11 mouse cellular contexts compared by ENCODE assay signal in genomic region chr1:86433359-86433758, GRCm38 (mm10). TPM values are rescaled to one million over a fixed set of nuclear protein-coding genes. Genes with fewer than 3 reads are reported as not detected.
DNase-seq lines count a peak whose midpoint lies in the region; ATAC-seq and TF ChIP-seq lines count a peak whose summit lies in the region.
"Had no signal": no experiment of that assay in that cellular context is flagged by ENCODE, and none has a peak within 500 bp of the region (broad histone marks: within the 10 kb centered on the region; RNA-seq: fewer than 3 reads in every experiment).

No protein-coding gene starts in this region.

- no peaks in the 10 kb centered on the region for H3K27me3 ChIP-seq in heart, adult 2 months (ENCODE audit: control insufficient read depth, insufficient read depth, low read length)
- no peaks in the 10 kb centered on the region for H3K27me3 ChIP-seq in CH12.LX (replicated peaks)
- no peaks in the 10 kb centered on the region for H3K27me3 ChIP-seq in forebrain, postnatal 0 days (ENCODE audit: insufficient read depth, low read length)
- no peaks in the 10 kb centered on the region for H3K27me3 ChIP-seq in liver, embryonic 16.5 days (ENCODE audit: control insufficient read depth, insufficient read depth, low read depth, low read length)

- dilution Hi-C loops in CH12.LX (cut with MboI; ENCODE audit: extremely low pct_ligation_motif_present, extremely low pct_unique_long_range_greater_than_20kb, low sequenced_read_pairs): no loop called here

- H3K9ac ChIP-seq in heart, adult 2 months (ENCODE audit: low read depth, low read length): no peak overlapping the region
- no peak overlapping the region for H3K9ac ChIP-seq in CH12.LX (ENCODE audit: insufficient read depth, low read depth)
- peak overlapping the region; percentile 83; the same call in 1 of the 2 replicates for H3K9ac ChIP-seq in forebrain, postnatal 0 days
- H3K9ac ChIP-seq in liver, embryonic 16.5 days (ENCODE audit: low read depth, low read length): no peak overlapping the region

- WGBS in heart, adult 2 months: 82% methylated on average over 7 of the region's 7 CpGs
- WGBS in forebrain, postnatal 0 days: 83% methylated on average over 7 of the region's 7 CpGs
- 69% methylated on average over 7 of the region's 7 CpGs for WGBS in liver, embryonic 16.5 days (ENCODE audit: insufficient replicate concordance)

- TF ChIP-seq CTCF in heart, adult 2 months (IDR thresholded peaks at IDR 0.05): no peak
- TF ChIP-seq CTCF in CH12.LX (conservative IDR thresholded peaks at IDR 0.05 in 1 of 2, IDR thresholded peaks at IDR 0.05 in 1 of 2; ENCODE audit: low read depth in 2 of 2, low read length in 2 of 2): no peak
- no peak for TF ChIP-seq CTCF in forebrain, postnatal 0 days (IDR thresholded peaks at IDR 0.05; ENCODE audit: low read depth)

- TF ChIP-seq POLR2A in heart, adult 2 months (IDR thresholded peaks at IDR 0.05; ENCODE audit: insufficient read depth, low read depth, low read length): no peak
- TF ChIP-seq POLR2A in CH12.LX (IDR thresholded peaks at IDR 0.05; ENCODE audit: low read depth, low read length): no peak

- peak overlapping the region; percentile 68; the same call in 1 of the 2 replicates for H3K4me2 ChIP-seq in CH12.LX (ENCODE audit: insufficient read depth, low read depth, poor library complexity, severe bottlenecking)
- no peak overlapping the region for H3K4me2 ChIP-seq in forebrain, postnatal 0 days (ENCODE audit: low read depth)
- H3K4me2 ChIP-seq in liver, embryonic 16.5 days (ENCODE audit: low read depth, low read length): 0 out of 2 replicates have a peak overlapping the region, but pooled peaks have one; percentile 79

- H3K36me3 ChIP-seq in heart, adult 2 months (ENCODE audit: control insufficient read depth, insufficient read depth, low read length): no peaks in the 10 kb centered on the region
- peaks cover 0 to 2% of the 10 kb centered on the region in 2 experiments for H3K36me3 ChIP-seq in CH12.LX (replicated peaks in 1 of 2; ENCODE audit: control insufficient read depth in 1 of 2, insufficient read depth in 1 of 2, low read length in 1 of 2)
- H3K36me3 ChIP-seq in forebrain, postnatal 0 days (ENCODE audit: insufficient read depth): no peaks in the 10 kb centered on the region
- H3K36me3 ChIP-seq in liver, embryonic 16.5 days (ENCODE audit: control insufficient read depth, insufficient read depth): no peaks in the 10 kb centered on the region

- H3K4me1 ChIP-seq in heart, adult 2 months (ENCODE audit: control insufficient read depth, insufficient read depth, low read length): peaks cover 12% of the 10 kb centered on the region
- H3K4me1 ChIP-seq in CH12.LX (ENCODE audit: control insufficient read depth in 1 of 2, insufficient read depth in 2 of 2): peaks cover 27 to 66% of the 10 kb centered on the region in 2 experiments
- peaks cover 21% of the 10 kb centered on the region for H3K4me1 ChIP-seq in forebrain, postnatal 0 days (ENCODE audit: insufficient read depth)
- H3K4me1 ChIP-seq in liver, embryonic 16.5 days (ENCODE audit: control insufficient read depth, low read depth, low read length): peaks cover 41% of the 10 kb centered on the region

- DNase-seq in heart, adult 2 months: peak in 1 of 2 experiments; percentile 8
- no peak for DNase-seq in heart, postnatal 14 days
- DNase-seq in CH12.LX (ENCODE audit: extremely low read depth): no peak
- DNase-seq in forebrain, postnatal 0 days: no peak
- no peak for DNase-seq in frontal cortex, postnatal 25 days (ENCODE audit: low spot score in 2 of 2)
- no peak for DNase-seq in gastrocnemius, postnatal 4 days (ENCODE audit: low spot score in 2 of 2)
- DNase-seq in embryo, embryonic 11 days: no peak
- DNase-seq: thymus, adult 2 months had no signal

- no peaks in the 10 kb centered on the region for H3K9me3 ChIP-seq in CH12.LX (replicated peaks; ENCODE audit: low read length)
- no peaks in the 10 kb centered on the region for H3K9me3 ChIP-seq in forebrain, postnatal 0 days (ENCODE audit: low read length)
- no peaks in the 10 kb centered on the region for H3K9me3 ChIP-seq in liver, embryonic 16.5 days (replicated peaks; ENCODE audit: control insufficient read depth, low read length)

- no peak for ATAC-seq in forebrain, postnatal 0 days
- ATAC-seq in liver, embryonic 16.5 days (ENCODE audit: low read depth): no peak

- TF ChIP-seq EP300 in heart, adult 2 months (IDR thresholded peaks at IDR 0.05; ENCODE audit: insufficient read depth, low read depth, low read length): no peak
- TF ChIP-seq EP300 in CH12.LX (IDR thresholded peaks at IDR 0.05; ENCODE audit: low read length): no peak

- no peak overlapping the region for H3K4me3 ChIP-seq in heart, adult 2 months
- no peak overlapping the region for H3K4me3 ChIP-seq in CH12.LX (replicated peaks in 1 of 3; ENCODE audit: low read depth in 2 of 3, low read length in 2 of 3, poor library complexity in 1 of 3)
- no peak overlapping the region for H3K4me3 ChIP-seq in forebrain, postnatal 0 days (ENCODE audit: low read depth, low read length)
- no peak overlapping the region for H3K4me3 ChIP-seq in liver, embryonic 16.5 days (ENCODE audit: low read depth, low read length)

- intact Hi-C loops in heart, adult 2 months (cut with DNase I): loop anchor here (5.0 kb wide), 1 partner anchor 46 kb away; no protein-coding TSS in a partner anchor
- intact Hi-C loops in heart, postnatal 14 days (cut with DNase I): no loop called here

- peak overlapping the region; percentile 86 for H3K27ac ChIP-seq in heart, adult 2 months
- H3K27ac ChIP-seq in CH12.LX (ENCODE audit: insufficient read depth, low read depth): no peak overlapping the region
- H3K27ac ChIP-seq in forebrain, postnatal 0 days (ENCODE audit: low read depth, low read length): peak overlapping the region; percentile 99
- H3K27ac ChIP-seq in liver, embryonic 16.5 days (ENCODE audit: low read length): no peak overlapping the region; the same call in 1 of the 2 replicates

- TF ChIP-seq RAD21 in CH12.LX (IDR thresholded peaks at IDR 0.05; ENCODE audit: low read depth, low read length): no peak

- no peaks in the 10 kb centered on the region for H3K79me2 ChIP-seq in heart, adult 2 months (replicated peaks; ENCODE audit: control insufficient read depth, insufficient read depth, low read length)
- no peaks in the 10 kb centered on the region; the same call in 1 of the 2 replicates for H3K79me2 ChIP-seq in CH12.LX (replicated peaks; ENCODE audit: control insufficient read depth, extremely low read depth, insufficient read depth, poor library complexity, severe bottlenecking)

- in situ Hi-C loops in CH12.LX (cut with MboI; ENCODE audit: low pct_ligation_motif_present, low pct_unique_long_range_greater_than_20kb, low sequenced_read_pairs): loop anchor here (25.0 kb wide), 1 partner anchor 604 kb away; no protein-coding TSS in a partner anchor

TF ChIP-seq in CH12.LX, 34 proteins besides CTCF, POLR2A, EP300 and RAD21:
- TF ChIP-seq USF2 (conservative IDR thresholded peaks at IDR 0.05; ENCODE audit: low read depth, low read length): no peak
- no peak for TF ChIP-seq ZNF384 (IDR thresholded peaks at IDR 0.05; ENCODE audit: low read depth, low read length)
- TF ChIP-seq NRF1 (IDR thresholded peaks at IDR 0.05; ENCODE audit: low read depth, low read length): no peak
- no peak for TF ChIP-seq MAFK (IDR thresholded peaks at IDR 0.05; ENCODE audit: insufficient replicate concordance, low read length)
- no peak for TF ChIP-seq MEF2A (IDR thresholded peaks at IDR 0.05; ENCODE audit: borderline replicate concordance, low read depth, low read length)
- no peak for TF ChIP-seq MAX (IDR thresholded peaks at IDR 0.05; ENCODE audit: low read length)
- no peak for TF ChIP-seq UBTF (IDR thresholded peaks at IDR 0.05; ENCODE audit: low read depth, low read length)
- no peak for TF ChIP-seq ZKSCAN1 (IDR thresholded peaks at IDR 0.05; ENCODE audit: borderline replicate concordance, low read depth, low read length)
- TF ChIP-seq SIN3A (IDR thresholded peaks at IDR 0.05; ENCODE audit: low read length): no peak
- TF ChIP-seq KAT2A (IDR thresholded peaks at IDR 0.05; ENCODE audit: insufficient replicate concordance, low read length): no peak
TF ChIP-seq in CH12.LX: peak in this region for 0.

RNA-seq across cellular contexts. Expression of gene Tex44, which starts 7.2 kb away (rescaled TPM):
- not detected for total RNA-seq in heart, adult 2 months (2021)
- polyA plus RNA-seq in heart, adult 2 months (2012; rRNA removed): 0.12 and 0.18 TPM in 2 replicates
- total RNA-seq in heart, postnatal 14 days (2021): not detected
- total RNA-seq in CH12.LX (2012; rRNA removed) (not detected in 2 replicates), CH12.LX (2014; rRNA removed) (not detected in 2 replicates)
- polyA plus RNA-seq in CH12.LX (2012; ENCODE audit: insufficient read length, low read depth): not detected in 2 replicates
- total RNA-seq in forebrain, postnatal 0 days (2014; rRNA removed): 0.29 TPM in 1 of 2 replicates, not detected in the other
- not detected in 2 replicates for polyA plus RNA-seq in forebrain, postnatal 0 days (2015; fragmentation: Nextera tagmentation; extraction: Ambion mirVana)
- not detected in 2 replicates for polyA plus RNA-seq in liver, embryonic 16.5 days (2015; fragmentation: Nextera tagmentation; extraction: Ambion mirVana)
- total RNA-seq in gastrocnemius, postnatal 4 days (2021): not detected
- total RNA-seq: adrenal gland, postnatal 10 days had no signal
- polyA plus RNA-seq: CD4-positive, CD25-positive, alpha-beta regulatory T cell, adult 4 months had no signal

RNA-seq across cellular contexts. Expression of gene Nmur1, which starts 7.3 kb away (rescaled TPM):
- not detected for total RNA-seq in heart, adult 2 months (2021)
- not detected in 2 replicates for polyA plus RNA-seq in heart, adult 2 months (2012; rRNA removed)
- total RNA-seq in heart, postnatal 14 days (2021): not detected
- 0.13 TPM in 1 of 2 replicates, not detected in the other for total RNA-seq in CH12.LX (2012; rRNA removed)
- not detected in 2 replicates for total RNA-seq in CH12.LX (2014; rRNA removed)
- 0.16 TPM in 1 of 2 replicates, not detected in the other for polyA plus RNA-seq in CH12.LX (2012; ENCODE audit: insufficient read length, low read depth)
- total RNA-seq in forebrain, postnatal 0 days (2014; rRNA removed): 0.15 and 0.33 TPM in 2 replicates
- 0.17 and 0.19 TPM in 2 replicates for polyA plus RNA-seq in forebrain, postnatal 0 days (2015; fragmentation: Nextera tagmentation; extraction: Ambion mirVana)
- not detected in 2 replicates for polyA plus RNA-seq in liver, embryonic 16.5 days (2015; fragmentation: Nextera tagmentation; extraction: Ambion mirVana)
- not detected for total RNA-seq in gastrocnemius, postnatal 4 days (2021)
- total RNA-seq: adrenal gland, postnatal 10 days had no signal

Comparison
In these comparisons a context has a peak if more than half of its experiments do, and no peak if none do; other contexts are left out.
1. H3K27ac ChIP-seq: peak in heart, adult 2 months (single experiment) and forebrain, postnatal 0 days (single experiment); none in CH12.LX (single experiment) and liver, embryonic 16.5 days (single experiment).